Comparison of ENCODE assay signal across 22 mouse cellular contexts in genomic region chr12:79404494-79404893, GRCm38 (mm10).
DNase-seq lines count a peak whose midpoint lies in the region; ATAC-seq and TF ChIP-seq lines count a peak whose summit lies in the region.
"Had no signal": no experiment of that assay in that cellular context is flagged by ENCODE, and none has a peak within 500 bp of the region (broad histone marks: within the 10 kb centered on the region; RNA-seq: fewer than 3 reads in every experiment).

No protein-coding gene starts in this region.

- no peaks in the 10 kb centered on the region for H3K36me3 ChIP-seq in liver, adult 2 months (ENCODE audit: control insufficient read depth, insufficient read depth, low read length)
- H3K36me3 ChIP-seq in liver, postnatal 0 days (replicated peaks; ENCODE audit: insufficient read depth, low read length) = no peaks in the 10 kb centered on the region
- H3K36me3 ChIP-seq in liver, embryonic 12.5 days = no peaks in the 10 kb centered on the region
- H3K36me3 ChIP-seq: G1E had no signal

- peak overlapping the region; percentile 28; the same call in 1 of the 2 replicates for H3K27ac ChIP-seq in liver, adult 2 months (replicated peaks; ENCODE audit: insufficient read depth, low read depth, low read length)
- H3K27ac ChIP-seq in liver, postnatal 0 days (ENCODE audit: low read depth) = peak overlapping the region; percentile 81
- no peak overlapping the region for H3K27ac ChIP-seq in liver, embryonic 12.5 days

- H3K4me3 ChIP-seq in liver, adult 2 months (ENCODE audit: insufficient read depth, low read depth, low read length) = no peak overlapping the region
- no peak overlapping the region for H3K4me3 ChIP-seq in liver, postnatal 0 days (ENCODE audit: low read depth, low read length)
- H3K4me3 ChIP-seq in liver, embryonic 12.5 days = no peak overlapping the region

- ATAC-seq in liver, postnatal 0 days = peak; percentile 74
- ATAC-seq in liver, embryonic 12.5 days = no peak
- ATAC-seq: activated CD4-positive, CD25-positive, alpha-beta regulatory T cell, adult 4 months; CD4-positive, CD25-positive, alpha-beta regulatory T cell, adult 4 months; Patski had no signal

- 0 out of 2 replicates have a peak overlapping the region, but pooled peaks have one; percentile 8 for H3K9ac ChIP-seq in liver, adult 2 months (ENCODE audit: low read depth, low read length)
- H3K9ac ChIP-seq in liver, postnatal 0 days (replicated peaks) = no peak overlapping the region
- no peak overlapping the region for H3K9ac ChIP-seq in liver, embryonic 12.5 days

- TF ChIP-seq POLR2A in liver, adult 2 months (IDR thresholded peaks at IDR 0.05; ENCODE audit: extremely low read depth, insufficient read depth, low read length) = no peak

- no peak for TF ChIP-seq CTCF in liver, adult 2 months (IDR thresholded peaks at IDR 0.05; ENCODE audit: low read depth, low read length)
- TF ChIP-seq CTCF in liver, postnatal 0 days (IDR thresholded peaks at IDR 0.05; ENCODE audit: low read depth) = no peak

- peak; percentile 71 for DNase-seq in liver, adult 2 months (ENCODE audit: extremely low read depth, low read depth, low spot score)
- DNase-seq in liver (no peak), adipocyte (ENCODE audit: low spot score) (peak; percentile 36)
- DNase-seq in liver, postnatal 0 days = no peak
- DNase-seq in gastrocnemius, postnatal 4 days (ENCODE audit: low spot score in 2 of 2) = no peak
- DNase-seq: adrenal gland, adult 2 months; adrenal gland, adult 8-10 months; adrenal gland, postnatal 10 days; adrenal gland, postnatal 14 days; adrenal gland, postnatal 25 days; adrenal gland, postnatal 36 days; B cell, adult 2 months; cerebellum, adult 11 months; cerebellum, adult 11-12 months; cerebellum, adult 18-20 months; cerebellum, adult 2 months had no signal

- H3K9me3 ChIP-seq in liver, postnatal 0 days (ENCODE audit: low read length) = no peaks in the 10 kb centered on the region
- no peaks in the 10 kb centered on the region for H3K9me3 ChIP-seq in liver, embryonic 12.5 days (replicated peaks)
- H3K9me3 ChIP-seq: G1E had no signal

- TF ChIP-seq EP300 in liver, postnatal 0 days (IDR thresholded peaks at IDR 0.05; ENCODE audit: low read depth) = no peak

- 9% methylated on average over 1 of the region's 1 CpGs for WGBS in liver, adult 2 months
- WGBS in liver, postnatal 0 days (ENCODE audit: insufficient replicate concordance) = 47% methylated on average over 1 of the region's 1 CpGs
- WGBS in liver, embryonic 12.5 days (ENCODE audit: insufficient replicate concordance) = 51% methylated on average over 1 of the region's 1 CpGs

- no peaks in the 10 kb centered on the region for H3K27me3 ChIP-seq in liver, adult 2 months (ENCODE audit: control insufficient read depth, insufficient read depth, low read length)
- no peaks in the 10 kb centered on the region for H3K27me3 ChIP-seq in liver, postnatal 0 days (ENCODE audit: insufficient read depth, low read length)
- no peaks in the 10 kb centered on the region for H3K27me3 ChIP-seq in liver, embryonic 12.5 days (replicated peaks)
- H3K27me3 ChIP-seq: CH12.LX, Patski had no signal

- no peaks in the 10 kb centered on the region for H3K79me2 ChIP-seq in liver, adult 2 months (ENCODE audit: control insufficient read depth, insufficient read depth, low read length)

- peaks cover 5% of the 10 kb centered on the region for H3K4me1 ChIP-seq in liver, adult 2 months (ENCODE audit: control insufficient read depth, insufficient read depth, low read length)
- no peaks in the 10 kb centered on the region; the same call in 1 of the 2 replicates for H3K4me1 ChIP-seq in liver, postnatal 0 days (ENCODE audit: insufficient read depth)
- no peaks in the 10 kb centered on the region for H3K4me1 ChIP-seq in liver, embryonic 12.5 days

- H3K4me2 ChIP-seq in liver, postnatal 0 days (ENCODE audit: low read depth, low read length) = no peak overlapping the region
- H3K4me2 ChIP-seq in liver, embryonic 12.5 days = no peak overlapping the region

Comparison
In these comparisons a context has a peak if more than half of its experiments do, and no peak if none do; other contexts are left out.
1. DNase-seq: peak in liver, adult 2 months (single experiment) and adipocyte (single experiment); none in liver (single experiment), liver, postnatal 0 days (single experiment) and gastrocnemius, postnatal 4 days (0 of 2).